Mouse (Mus musculus) liver, embryonic 14.5 days (tissue): Measurements from ENCODE around the gene Trib3. TPM values are rescaled to one million over a fixed set of nuclear protein-coding genes. Genes with fewer than 3 reads are reported as not detected.

Experiments
- ATAC-seq: fragments of 200-750 bp; cut with Nextera tagmentation; 2 replicates; pipeline ENCODE4 v1.8.0; 2017; ENCODE audit warnings: moderate number of reproducible peaks, mild to moderate bottlenecking, moderate library complexity; ENCODE audit not compliant: insufficient read depth
- DNase-seq, 3 experiments: peaks; one replicate each; pipeline ENCODE4 v3.0.0-alpha.2; 2012 to 2013; ENCODE audit warnings: low read depth in 3 of 3, low spot score in 3 of 3
- H3K27ac ChIP-seq: fragments of 300-500 bp; sonication (generic); 2 replicates; pipeline ENCODE4 v1.5.1; 2014; ENCODE audit warnings: moderate library complexity, mild to moderate bottlenecking, control low read depth, inconsistent platforms
- H3K27me3 ChIP-seq: fragments of 300-500 bp; sonication (generic); 2 replicates; pipeline ENCODE4 v1.6.1; 2014; ENCODE audit warnings: mild to moderate bottlenecking, low read length, moderate library complexity; ENCODE audit not compliant: control insufficient read depth, insufficient read depth
- H3K36me3 ChIP-seq: fragments of 300-500 bp; sonication (generic); replicated peaks from 2 replicates; pipeline ENCODE4 v1.6.1; 2014; ENCODE audit warnings: low read depth; ENCODE audit not compliant: control insufficient read depth, insufficient read depth
- H3K4me1 ChIP-seq, 2 experiments: fragments of 200-500 bp in 1 of 2; fragments of 300-500 bp in 1 of 2; sonication (generic) in 1 of 2; replicated peaks; 2 replicates each; pipeline ENCODE4 v1.6.1; 2012 to 2014; ENCODE audit warnings: antibody characterized with exemption in 1 of 2, inconsistent platforms in 1 of 2, low read length in 1 of 2; ENCODE audit not compliant: control insufficient read depth in 2 of 2, insufficient read depth in 2 of 2
- H3K4me2 ChIP-seq: fragments of 300-500 bp; sonication (generic); 2 replicates; pipeline ENCODE4 v1.6.1; 2014; ENCODE audit warnings: low read depth, mild to moderate bottlenecking, control low read depth, moderate library complexity
- H3K4me3 ChIP-seq, 2 experiments: fragments of 200-500 bp in 1 of 2; fragments of 300-500 bp in 1 of 2; sonication (generic) in 1 of 2; 2 replicates each; pipeline ENCODE4 v1.5.1; 2012 to 2014; ENCODE audit warnings: low read depth in 2 of 2, low read length in 2 of 2, mild to moderate bottlenecking in 2 of 2, control low read depth in 1 of 2, inconsistent platforms in 1 of 2, moderate library complexity in 1 of 2; ENCODE audit not compliant: insufficient read depth in 1 of 2
- H3K9ac ChIP-seq: fragments of 300-500 bp; sonication (generic); replicated peaks from 2 replicates; pipeline ENCODE4 v1.6.1; 2014; ENCODE audit warnings: mild to moderate bottlenecking, control low read depth, moderate library complexity
- H3K9me3 ChIP-seq: fragments of 300-500 bp; sonication (generic); 2 replicates; pipeline ENCODE4 v1.6.1; 2016; ENCODE audit warnings: low read length, mixed read lengths; ENCODE audit not compliant: control insufficient read depth
- CTCF ChIP-seq: IDR thresholded peaks from 2 replicates; pipeline ENCODE4 v1.5.1; 2016; ENCODE audit warnings: antibody characterized with exemption, low read depth, control low read depth
- EP300 ChIP-seq: IDR thresholded peaks from 2 replicates; pipeline ENCODE4 v1.6.1; 2016; ENCODE audit warnings: antibody characterized with exemption, low read depth
- WGBS: fragments of 180-500 bp; shearing (Covaris S2); extraction: QIAGEN DNeasy Blood & Tissue Kit; methylation state at CpG from one replicate; pipeline ENCODE4 v1.1.7; 2014; ENCODE audit not compliant: insufficient replicate concordance; 5-methylcytosine and 5-hydroxymethylcytosine counted together
- polyA plus RNA-seq, 2 experiments: library from polyadenylated mRNA; depleted of rRNA in 1 of 2; stranded (reverse) in 1 of 2; unstranded in 1 of 2; fragments of >200 nt; fragmentation: Nextera tagmentation in 1 of 2; extraction: Ambion mirVana in 1 of 2; gene quantifications; 2 replicates each; pipeline versions ENCODE4 v1.2.1 to v1.2.3; 2012 to 2014

Gene Trib3
- polyA plus RNA-seq, 2 experiments: 0.70 to 0.77 TPM

DNA sequence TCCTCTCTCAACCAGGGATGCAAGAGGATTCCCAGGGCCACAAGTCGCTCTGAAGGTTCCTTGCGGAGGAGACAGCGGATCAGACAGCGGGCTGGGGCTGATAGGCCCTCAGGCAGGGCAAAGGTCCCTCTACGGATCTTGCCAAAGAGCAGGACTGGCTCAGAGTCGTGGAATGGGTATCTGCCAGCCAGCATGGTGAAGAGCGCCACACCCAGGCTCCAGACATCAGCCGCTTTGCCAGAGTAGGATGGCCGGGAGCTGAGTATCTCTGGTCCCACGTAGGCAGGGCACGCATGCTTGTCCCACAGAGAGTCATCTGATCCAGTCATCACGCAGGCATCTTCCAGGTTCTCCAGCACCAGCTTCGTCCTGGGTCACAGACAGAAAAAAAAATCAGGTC, 5.5 kb downstream of the Trib3 start:
- TF ChIP-seq CTCF (no peak), EP300 (no peak)
- 78% methylated on average over 13 of the region's 13 CpGs for WGBS
- Histone ChIP-seq H3K36me3 (no peaks in the 10 kb centered on the region), H3K27ac (no peak overlapping the region), H3K4me2 (no peak overlapping the region), H3K9me3 (no peaks in the 10 kb centered on the region), H3K9ac (no peak overlapping the region), H3K27me3 (no peaks in the 10 kb centered on the region), H3K4me3 (no peak overlapping the region), H3K4me1 (peaks cover 0 to 3% of the 10 kb centered on the region in 2 experiments; a peak in 2 of 4 replicates)
- DNase-seq (no peak), ATAC-seq (no peak)

DNA sequence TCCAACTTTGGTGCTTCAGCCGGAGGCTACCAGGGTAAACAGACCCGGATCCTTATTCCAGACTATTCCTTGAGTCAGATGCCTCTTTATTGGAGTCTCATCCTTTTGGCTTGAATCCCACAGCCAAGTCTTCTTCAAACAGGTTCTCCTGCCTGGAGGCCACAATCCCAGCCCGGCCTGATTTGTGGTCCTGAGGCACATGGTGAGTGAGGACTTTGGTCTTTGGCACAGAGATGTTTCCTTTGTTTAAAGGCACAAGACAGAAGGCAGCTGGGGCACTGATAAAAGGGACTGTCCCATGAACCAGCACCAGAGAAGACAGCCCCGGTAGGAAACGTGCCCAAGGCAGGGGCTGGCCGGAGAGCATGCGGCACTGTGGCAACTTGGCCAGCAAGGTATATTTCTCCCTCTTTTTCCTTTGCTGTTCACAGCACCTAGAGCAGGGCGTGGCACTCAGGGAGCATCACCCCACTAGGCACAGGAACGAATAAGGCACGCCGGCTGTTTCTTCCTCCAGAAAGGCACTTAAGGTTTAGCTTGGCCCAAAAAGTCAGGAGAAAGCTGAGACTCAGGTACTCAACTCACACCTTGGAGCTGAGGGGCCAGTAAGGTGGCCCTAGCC, 6.1 kb downstream of the Trib3 start:
- no peaks in the 10 kb centered on the region for H3K36me3 ChIP-seq
- no peak overlapping the region for H3K4me3 ChIP-seq
- H3K4me2 ChIP-seq: no peak overlapping the region
- H3K4me1 ChIP-seq: peaks cover 0 to 2% of the 10 kb centered on the region in 2 experiments; a peak in 1 of 4 replicates
- WGBS: 76% methylated on average over 11 of the region's 11 CpGs
- DNase-seq (no peak), ATAC-seq (no peak)
- no peaks in the 10 kb centered on the region for H3K27me3 ChIP-seq
- H3K9ac ChIP-seq: no peak overlapping the region
- TF ChIP-seq CTCF: no peak
- no peak for TF ChIP-seq EP300
- no peak overlapping the region for H3K27ac ChIP-seq
- no peaks in the 10 kb centered on the region for H3K9me3 ChIP-seq

DNA sequence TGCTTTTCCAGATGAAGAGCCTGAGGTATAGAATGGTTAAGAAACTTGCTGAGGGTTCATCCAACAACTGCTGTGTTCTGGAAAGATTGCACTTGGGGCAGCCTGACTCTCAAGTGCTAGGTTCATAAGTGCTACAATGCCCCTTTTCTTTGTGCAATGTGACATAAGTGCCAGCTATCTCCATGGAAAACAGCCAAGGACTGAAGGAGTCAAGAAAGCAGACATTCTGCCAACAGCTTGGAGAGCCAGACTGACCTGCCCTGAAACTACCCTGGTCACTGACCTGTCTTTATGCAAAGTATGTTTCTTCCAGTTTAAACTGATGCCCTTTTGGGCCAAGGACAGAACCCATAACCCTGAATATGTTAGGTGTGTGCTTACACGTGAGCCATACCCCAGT, 7.0 kb downstream of the Trib3 start:
- no peak for DNase-seq
- 63% methylated on average over 1 of the region's 1 CpGs for WGBS
- Histone ChIP-seq H3K4me3 (no peak overlapping the region), H3K9me3 (no peaks in the 10 kb centered on the region), H3K36me3 (no peaks in the 10 kb centered on the region), H3K9ac (no peak overlapping the region), H3K4me2 (no peak overlapping the region), H3K27me3 (no peaks in the 10 kb centered on the region), H3K4me1 (peaks cover 0 to 3% of the 10 kb centered on the region in 2 experiments; a peak in 1 of 4 replicates), H3K27ac (no peak overlapping the region)
- no peak for TF ChIP-seq CTCF
- ATAC-seq: no peak

DNA sequence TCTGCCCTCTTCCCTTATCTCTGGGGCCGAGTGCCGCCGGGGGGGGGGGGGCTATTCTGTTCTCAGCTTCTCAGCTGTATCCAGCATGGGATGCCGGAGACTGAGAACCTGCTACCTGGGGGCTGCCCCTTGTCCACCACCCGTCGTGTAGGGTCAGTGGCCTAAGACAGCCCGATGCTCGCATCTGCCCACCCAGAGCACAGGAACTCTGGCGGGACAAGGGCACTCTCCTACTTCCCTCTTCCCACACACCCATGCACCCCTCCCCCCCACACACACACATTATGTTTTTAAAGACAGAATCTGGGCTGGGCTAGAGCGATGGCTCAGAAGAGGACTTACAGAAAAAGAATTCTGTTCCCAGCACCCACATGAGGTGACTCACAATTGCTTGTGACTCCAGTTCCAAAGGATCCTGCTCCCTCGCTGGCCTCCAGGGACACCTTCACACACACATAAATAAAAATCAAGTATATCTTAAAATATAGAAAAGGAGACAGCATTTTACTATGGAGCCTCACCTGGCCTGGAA, 8.5 kb downstream of the Trib3 start:
- H3K9ac ChIP-seq: no peak overlapping the region
- no peak overlapping the region for H3K4me3 ChIP-seq
- DNase-seq (no peak), ATAC-seq (no peak)
- no peak overlapping the region for H3K27ac ChIP-seq
- H3K27me3 ChIP-seq: no peaks in the 10 kb centered on the region
- no peaks in the 10 kb centered on the region for H3K36me3 ChIP-seq
- TF ChIP-seq EP300 (no peak), CTCF (no peak)
- H3K4me1 ChIP-seq: peaks cover 8 to 11% of the 10 kb centered on the region in 2 experiments
- no peaks in the 10 kb centered on the region for H3K9me3 ChIP-seq
- no peak overlapping the region for H3K4me2 ChIP-seq
- WGBS: 24% methylated on average over 10 of the region's 11 CpGs

DNA sequence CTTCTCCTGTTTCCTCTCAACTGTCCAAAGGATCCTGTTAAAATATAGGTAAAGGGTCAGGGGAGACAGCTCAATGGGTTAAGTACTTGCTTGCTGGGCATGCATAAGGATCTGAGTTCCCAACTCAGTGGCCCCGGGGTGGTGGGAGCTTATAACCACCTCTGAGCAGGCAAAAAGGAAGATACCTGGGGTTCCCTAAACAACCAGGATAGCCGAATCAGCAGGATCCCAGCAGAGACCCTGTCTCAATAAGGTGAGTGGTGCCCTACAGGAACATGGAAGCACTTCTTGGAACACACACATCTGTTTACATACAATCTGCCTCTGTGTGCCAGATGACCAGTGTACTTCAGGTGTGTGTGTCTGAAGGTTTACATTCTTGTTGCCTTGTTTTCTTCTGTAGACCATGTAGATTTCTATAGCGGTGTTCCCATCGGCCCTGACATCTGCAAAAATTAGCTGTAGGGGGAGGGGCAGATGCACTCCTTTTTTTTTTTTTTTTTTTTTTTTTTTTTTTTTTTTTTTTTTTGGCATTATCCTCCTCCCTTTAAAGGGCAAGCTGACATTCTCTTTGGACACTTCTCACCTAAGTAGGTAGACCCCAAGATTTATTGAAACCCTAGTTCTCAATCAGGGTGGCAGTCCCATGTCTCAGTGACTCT, 10.4 kb downstream of the Trib3 start:
- peak overlapping the region; percentile 94 for H3K4me2 ChIP-seq
- no peak for DNase-seq
- no peak overlapping the region for H3K27ac ChIP-seq
- no peak for ATAC-seq
- H3K4me3 ChIP-seq: no peak overlapping the region
- no peak for TF ChIP-seq EP300
- no peak for TF ChIP-seq CTCF
- H3K4me1 ChIP-seq: peaks cover 8 to 11% of the 10 kb centered on the region in 2 experiments
- no peaks in the 10 kb centered on the region; the same call in none of the 2 replicates for H3K36me3 ChIP-seq
- no peaks in the 10 kb centered on the region for H3K9me3 ChIP-seq
- no peak overlapping the region for H3K9ac ChIP-seq
- H3K27me3 ChIP-seq: no peaks in the 10 kb centered on the region
- WGBS: 70% methylated on average over 4 of the region's 4 CpGs
